Comparison of ENCODE assay signal across 11 mouse cellular contexts in the genomic region with DNA sequence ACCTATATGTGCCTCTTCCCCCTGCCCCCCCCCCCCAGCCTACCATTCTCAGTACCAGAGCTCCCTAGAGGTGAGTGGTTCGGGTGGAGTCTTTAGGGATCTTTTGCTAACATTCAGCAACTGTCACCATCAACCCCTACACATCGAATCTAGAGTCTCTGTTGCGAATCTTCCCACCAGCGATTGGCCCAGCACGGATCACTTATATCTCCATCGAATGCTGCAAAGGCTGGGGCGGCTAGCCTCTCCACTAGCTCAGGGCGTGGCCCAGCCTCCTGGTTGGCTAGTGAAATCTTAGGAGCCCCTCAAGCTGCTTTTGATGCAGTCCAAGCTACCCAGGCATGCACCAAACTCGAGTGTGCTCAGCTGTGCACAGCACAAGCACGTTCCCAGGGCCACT.
DNase-seq lines count a peak whose midpoint lies in the region; ATAC-seq and TF ChIP-seq lines count a peak whose summit lies in the region.
"Had no signal": no experiment of that assay in that cellular context is flagged by ENCODE, and none has a peak within 500 bp of the region (broad histone marks: within the 10 kb centered on the region; RNA-seq: fewer than 3 reads in every experiment).

No protein-coding gene starts in this region.

- H3K27me3 ChIP-seq in forebrain, embryonic 10.5 days (ENCODE audit: poor library complexity, severe bottlenecking), result peaks cover 100% of the 10 kb centered on the region
- peaks cover 76% of the 10 kb centered on the region for H3K27me3 ChIP-seq in forebrain, embryonic 11.5 days (ENCODE audit: control insufficient read depth, insufficient read depth, low read length)
- peaks cover 70% of the 10 kb centered on the region for H3K27me3 ChIP-seq in limb, embryonic 11.5 days (ENCODE audit: control insufficient read depth, insufficient read depth, low read length)
- H3K27me3 ChIP-seq in limb, embryonic 10.5 days (ENCODE audit: low read depth, poor library complexity, severe bottlenecking), result peaks cover 97% of the 10 kb centered on the region
- no peaks in the 10 kb centered on the region for H3K27me3 ChIP-seq in ES-Bruce4 (ENCODE audit: control insufficient read depth, insufficient read depth, low read length, poor library complexity, severe bottlenecking)

- no peak for TF ChIP-seq EP300 in ES-Bruce4 (IDR thresholded peaks at IDR 0.05; ENCODE audit: insufficient read depth, low read depth, low read length)

- H3K4me2 ChIP-seq in forebrain, embryonic 11.5 days (ENCODE audit: low read depth, low read length, severe bottlenecking), result no peak overlapping the region
- peak overlapping the region; percentile 29; the same call in 1 of the 2 replicates for H3K4me2 ChIP-seq in limb, embryonic 11.5 days (ENCODE audit: low read depth, severe bottlenecking)

- H3K4me3 ChIP-seq in forebrain, embryonic 10.5 days, result peak overlapping the region; percentile 45
- no peak overlapping the region for H3K4me3 ChIP-seq in forebrain, embryonic 11.5 days (ENCODE audit: low read depth, low read length)
- no peak overlapping the region for H3K4me3 ChIP-seq in limb, embryonic 11.5 days (ENCODE audit: low read depth, low read length)
- H3K4me3 ChIP-seq in limb, embryonic 10.5 days, result no peak overlapping the region
- peak overlapping the region; percentile 33 for H3K4me3 ChIP-seq in ES-Bruce4 (ENCODE audit: low read depth, low read length)

- no peak for TF ChIP-seq CTCF in ES-Bruce4 (IDR thresholded peaks at IDR 0.05; ENCODE audit: low read depth, low read length)

- no peak for ATAC-seq in forebrain, embryonic 11.5 days (replicated peaks; ENCODE audit: low FRiP score)
- ATAC-seq in limb, embryonic 11.5 days (ENCODE audit: insufficient number of reproducible peaks, low FRiP score, low TSS enrichment, low read depth), result no peak
- ATAC-seq: liver, postnatal 0 days had no signal

- peaks cover 91% of the 10 kb centered on the region for H3K4me1 ChIP-seq in forebrain, embryonic 10.5 days
- peaks cover 19% of the 10 kb centered on the region for H3K4me1 ChIP-seq in forebrain, embryonic 11.5 days (replicated peaks; ENCODE audit: control insufficient read depth, insufficient read depth, low read length)
- peaks cover 37% of the 10 kb centered on the region for H3K4me1 ChIP-seq in limb, embryonic 11.5 days (ENCODE audit: control insufficient read depth, insufficient read depth, low read length)
- peaks cover 81% of the 10 kb centered on the region for H3K4me1 ChIP-seq in limb, embryonic 10.5 days
- peaks cover 20% of the 10 kb centered on the region for H3K4me1 ChIP-seq in ES-Bruce4 (ENCODE audit: control insufficient read depth, insufficient read depth, low read length)

- 22% methylated on average over 10 of the region's 10 CpGs for whole genome bisulfite sequencing in forebrain, embryonic 10.5 days
- 18% methylated on average over 10 of the region's 10 CpGs for WGBS in forebrain, embryonic 11.5 days
- WGBS in limb, embryonic 11.5 days, result 17% methylated on average over 10 of the region's 10 CpGs
- 29% methylated on average over 10 of the region's 10 CpGs for WGBS in limb, embryonic 10.5 days

- no peak overlapping the region for H3K9ac ChIP-seq in forebrain, embryonic 11.5 days (ENCODE audit: low read length)
- H3K9ac ChIP-seq in limb, embryonic 11.5 days (ENCODE audit: low read length), result no peak overlapping the region
- H3K9ac ChIP-seq in ES-Bruce4 (ENCODE audit: low read depth, poor library complexity, severe bottlenecking), result peak overlapping the region; percentile 84
- H3K9ac ChIP-seq: limb, embryonic 15.5 days; liver, postnatal 0 days had no signal

- H3K27ac ChIP-seq in forebrain, embryonic 10.5 days, result no peak overlapping the region
- H3K27ac ChIP-seq in forebrain, embryonic 11.5 days (ENCODE audit: low read depth, low read length), result no peak overlapping the region
- H3K27ac ChIP-seq in limb, embryonic 11.5 days (replicated peaks; ENCODE audit: low read depth, low read length), result no peak overlapping the region
- H3K27ac ChIP-seq in limb, embryonic 10.5 days, result no peak overlapping the region
- H3K27ac ChIP-seq in ES-Bruce4 (ENCODE audit: insufficient read depth, low read length), result no peak overlapping the region
- H3K27ac ChIP-seq: limb, embryonic 15.5 days had no signal

- H3K36me3 ChIP-seq in forebrain, embryonic 10.5 days (replicated peaks), result no peaks in the 10 kb centered on the region
- H3K36me3 ChIP-seq in forebrain, embryonic 11.5 days (ENCODE audit: control insufficient read depth, insufficient read depth, low read length), result no peaks in the 10 kb centered on the region
- H3K36me3 ChIP-seq in limb, embryonic 11.5 days (ENCODE audit: control insufficient read depth, insufficient read depth, low read length), result no peaks in the 10 kb centered on the region
- no peaks in the 10 kb centered on the region for H3K36me3 ChIP-seq in limb, embryonic 10.5 days
- H3K36me3 ChIP-seq in ES-Bruce4 (ENCODE audit: control insufficient read depth, insufficient read depth, low read length, poor library complexity, severe bottlenecking), result peaks cover 6% of the 10 kb centered on the region
- H3K36me3 ChIP-seq: limb, embryonic 15.5 days had no signal

- no peaks in the 10 kb centered on the region for H3K9me3 ChIP-seq in forebrain, embryonic 10.5 days
- no peaks in the 10 kb centered on the region for H3K9me3 ChIP-seq in forebrain, embryonic 11.5 days (ENCODE audit: control insufficient read depth, low read length)
- no peaks in the 10 kb centered on the region; the same call in 1 of the 2 replicates for H3K9me3 ChIP-seq in limb, embryonic 11.5 days (ENCODE audit: control insufficient read depth, low read length)
- H3K9me3 ChIP-seq in limb, embryonic 10.5 days (replicated peaks), result no peaks in the 10 kb centered on the region
- H3K9me3 ChIP-seq in ES-Bruce4 (replicated peaks; ENCODE audit: control insufficient read depth, insufficient read depth, low read length, poor library complexity, severe bottlenecking), result no peaks in the 10 kb centered on the region
- H3K9me3 ChIP-seq: limb, embryonic 15.5 days had no signal

- no peak for DNase-seq in forebrain, embryonic 10.5 days (ENCODE audit: extremely low spot score, low spot score)
- DNase-seq in forebrain, embryonic 11.5 days (ENCODE audit: low spot score), result no peak
- DNase-seq in limb, embryonic 11.5 days (ENCODE audit: low spot score), result peak; percentile 41
- DNase-seq in limb, embryonic 10.5 days (ENCODE audit: low spot score), result no peak
- DNase-seq in induced T-regulatory cell, adult 2 months (ENCODE audit: low read depth), result peak; percentile 38
- DNase-seq in retina, embryonic 14.5 days (ENCODE audit: low spot score), result no peak
- DNase-seq in cerebellum, adult 8-10 months, result no peak
- DNase-seq: gastrocnemius, postnatal 36 days; liver, postnatal 0 days had no signal

- TF ChIP-seq POLR2A in ES-Bruce4 (IDR thresholded peaks at IDR 0.05; ENCODE audit: insufficient read depth, low read length), result no peak

Comparison
In these comparisons a context has a peak if more than half of its experiments do, and no peak if none do; other contexts are left out.
1. DNase-seq: peak in limb, embryonic 11.5 days (single experiment) and induced T-regulatory cell, adult 2 months (single experiment); none in forebrain, embryonic 10.5 days (single experiment), forebrain, embryonic 11.5 days (single experiment), limb, embryonic 10.5 days (single experiment), retina, embryonic 14.5 days (single experiment) and cerebellum, adult 8-10 months (single experiment).
2. H3K4me3 ChIP-seq: peak in forebrain, embryonic 10.5 days (single experiment) and ES-Bruce4 (single experiment); none in forebrain, embryonic 11.5 days (single experiment), limb, embryonic 11.5 days (single experiment) and limb, embryonic 10.5 days (single experiment).